Mouse (Mus musculus) hindbrain, embryonic 11.5 days (tissue): ENCODE data around the gene Cldn7. TPM values are rescaled to one million over a fixed set of nuclear protein-coding genes. Genes with fewer than 3 reads are reported as not detected.

Source experiments
- ATAC-seq: fragments of 200-750 bp; cut with Nextera tagmentation; 2 replicates; pipeline ENCODE4 v1.8.0; 2017; ENCODE audit warnings: mild to moderate bottlenecking, moderate TSS enrichment, moderate library complexity; ENCODE audit not compliant: low FRiP score
- DNase-seq: peaks from one replicate; pipeline ENCODE4 v3.0.0-alpha.2; 2015; ENCODE audit warnings: low spot score
- H3K27ac ChIP-seq: fragments of 300-500 bp; sonication (generic); 2 replicates; pipeline ENCODE4 v1.5.1; 2014; ENCODE audit warnings: mild to moderate bottlenecking, low read depth, low read length
- H3K27me3 ChIP-seq: fragments of 300-500 bp; sonication (generic); 2 replicates; pipeline ENCODE4 v1.6.1; 2014; ENCODE audit warnings: mild to moderate bottlenecking, low read length, moderate library complexity, mixed read lengths; ENCODE audit not compliant: control insufficient read depth, insufficient read depth
- H3K36me3 ChIP-seq: fragments of 300-500 bp; sonication (generic); 2 replicates; pipeline ENCODE4 v1.6.1; 2014; ENCODE audit warnings: mild to moderate bottlenecking, low read length, moderate library complexity, mixed read lengths; ENCODE audit not compliant: control insufficient read depth, insufficient read depth
- H3K4me1 ChIP-seq: fragments of 300-500 bp; sonication (generic); replicated peaks from 2 replicates; pipeline ENCODE4 v1.6.1; 2014; ENCODE audit warnings: low read length, mixed read lengths; ENCODE audit not compliant: control insufficient read depth, insufficient read depth
- H3K4me2 ChIP-seq: fragments of 300-500 bp; sonication (generic); replicated peaks from 2 replicates; pipeline ENCODE4 v1.6.1; 2014; ENCODE audit warnings: mild to moderate bottlenecking, low read depth, low read length
- H3K4me3 ChIP-seq: fragments of 300-500 bp; sonication (generic); 2 replicates; pipeline ENCODE4 v1.5.1; 2014; ENCODE audit warnings: low read depth, low read length
- H3K9ac ChIP-seq: fragments of 300-500 bp; sonication (generic); 2 replicates; pipeline ENCODE4 v1.6.1; 2014; ENCODE audit warnings: low read depth, low read length
- H3K9me3 ChIP-seq: fragments of 300-500 bp; sonication (generic); 2 replicates; pipeline ENCODE4 v1.6.1; 2016; ENCODE audit warnings: low read length; ENCODE audit not compliant: control insufficient read depth
- WGBS: fragments of 180-500 bp; shearing (Covaris S2); extraction: QIAGEN DNeasy Blood & Tissue Kit; methylation state at CpG from one replicate; pipeline ENCODE4 v1.1.7; 2014; 5-methylcytosine and 5-hydroxymethylcytosine counted together
- polyA plus RNA-seq: library from polyadenylated mRNA; unstranded; fragments of >200 nt; fragmentation: Nextera tagmentation; extraction: Ambion mirVana; gene quantifications from 2 replicates; pipeline ENCODE4 v1.2.1, GENCODE M21; 2014

Cldn7 gene
- polyA plus RNA-seq, 1 experiment from 2014 or later, result 8.2 TPM

DNA sequence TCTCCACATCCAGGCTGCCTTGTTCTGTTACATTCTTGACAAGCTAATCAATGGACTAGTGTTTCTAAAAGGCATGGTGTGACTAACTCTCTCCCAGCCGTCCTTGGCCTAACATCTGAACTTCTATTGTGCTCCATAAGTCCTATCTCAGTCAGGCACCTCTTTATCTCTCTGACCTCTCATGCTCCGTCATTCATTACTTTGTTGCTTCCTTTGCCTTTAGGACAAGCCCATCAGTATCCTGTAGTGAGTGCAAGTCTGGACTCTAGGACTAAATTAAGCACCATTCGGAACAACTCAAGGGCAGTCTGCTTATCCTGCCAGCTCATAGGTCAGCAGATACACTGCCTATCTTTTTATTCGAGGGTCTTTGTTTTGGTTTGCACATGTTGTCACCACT, 11.7 kb downstream of the Cldn7 start:
- H3K36me3 ChIP-seq, result no peaks in the 10 kb centered on the region; the same call in 1 of the 2 replicates
- H3K4me2 ChIP-seq, result no peak overlapping the region
- 86% methylated on average over 4 of the region's 4 CpGs for WGBS
- DNase-seq (no peak), ATAC-seq (no peak)
- H3K4me1 ChIP-seq, result no peaks in the 10 kb centered on the region
- H3K27me3 ChIP-seq, result no peaks in the 10 kb centered on the region
- H3K4me3 ChIP-seq, result no peak overlapping the region
- no peak overlapping the region for H3K27ac ChIP-seq
- H3K9me3 ChIP-seq, result no peaks in the 10 kb centered on the region
- no peak overlapping the region for H3K9ac ChIP-seq

DNA sequence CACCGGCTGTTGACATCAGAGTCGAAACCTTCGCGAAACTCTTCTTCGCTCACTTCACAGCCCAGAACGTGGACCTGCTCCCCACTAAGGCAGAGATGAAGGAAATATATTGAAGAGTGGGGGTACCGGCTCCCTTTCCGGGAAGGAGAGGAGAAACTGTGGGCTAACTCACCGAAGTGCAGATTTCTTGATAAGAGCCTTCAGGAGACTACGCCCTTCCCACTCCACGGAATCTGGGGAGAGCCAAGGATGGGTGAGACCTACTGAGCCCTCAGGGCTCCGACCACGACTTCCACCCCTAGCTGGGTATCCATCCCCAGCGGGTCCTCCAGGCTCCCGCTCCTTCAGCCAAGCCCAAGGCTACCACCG, 15.2 kb downstream of the Cldn7 start:
- peak overlapping the region; percentile 77 for H3K4me2 ChIP-seq
- no peaks in the 10 kb centered on the region; the same call in 1 of the 2 replicates for H3K36me3 ChIP-seq
- DNase-seq (no peak), ATAC-seq (no peak)
- H3K9ac ChIP-seq, result peak overlapping the region; percentile 54
- H3K9me3 ChIP-seq, result no peaks in the 10 kb centered on the region
- WGBS, result 4% methylated on average over 16 of the region's 16 CpGs
- H3K4me3 ChIP-seq, result peak overlapping the region; percentile 94
- H3K27ac ChIP-seq, result peak overlapping the region; percentile 99
- no peaks in the 10 kb centered on the region for H3K27me3 ChIP-seq
- H3K4me1 ChIP-seq, result peaks cover 11% of the 10 kb centered on the region

DNA sequence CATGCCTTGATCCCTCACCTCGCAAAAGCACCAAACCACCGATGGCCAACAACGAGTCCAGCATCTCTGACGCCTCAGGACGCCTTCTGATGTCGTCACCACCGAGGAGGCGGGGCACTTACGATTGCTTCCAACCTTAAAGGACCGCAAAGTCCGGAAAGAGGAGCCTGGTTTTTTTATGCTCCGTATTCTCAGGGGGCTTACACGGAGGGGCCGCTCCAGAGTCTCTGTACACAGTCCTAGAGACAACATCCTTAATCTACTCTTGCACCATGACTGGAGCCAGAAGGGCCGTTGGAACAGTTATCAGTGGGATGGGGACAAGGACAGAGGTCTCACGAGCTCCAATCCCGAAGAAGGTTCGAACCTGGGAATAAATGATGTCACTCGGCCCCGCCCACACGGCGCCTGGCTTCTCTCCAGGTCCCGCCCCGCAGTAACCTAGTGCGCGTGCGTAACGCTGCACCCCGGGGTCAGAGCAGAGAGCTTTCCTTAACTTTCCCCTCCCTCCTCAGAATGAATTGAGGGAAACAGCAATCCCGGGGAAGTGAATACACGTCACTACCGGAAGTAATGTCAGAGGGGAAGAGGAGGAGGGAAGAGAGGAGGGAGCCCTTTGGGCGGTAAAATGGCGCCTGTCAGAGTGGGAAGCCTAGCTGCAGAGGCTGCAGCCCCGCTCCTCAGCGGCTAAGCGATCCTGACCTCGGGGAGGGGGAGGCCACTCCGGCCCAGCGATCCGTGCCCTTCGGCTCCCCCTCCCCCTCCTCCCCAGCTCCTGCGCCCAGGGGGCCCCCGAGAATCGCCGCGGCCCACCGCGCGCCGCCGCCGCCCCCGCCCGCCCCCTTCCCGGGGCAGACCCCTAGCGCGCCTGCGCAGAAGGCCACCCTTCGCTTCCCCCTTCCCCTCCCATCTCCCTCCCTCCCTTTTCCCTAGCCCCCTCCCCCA, 15.9 kb downstream of the Cldn7 start:
- H3K9me3 ChIP-seq, result no peaks in the 10 kb centered on the region
- WGBS, result under 1% methylated on average over 38 of the region's 60 CpGs
- H3K27ac ChIP-seq, result peak overlapping the region; percentile 99
- DNase-seq, result peak; percentile 99
- peaks cover 11% of the 10 kb centered on the region for H3K4me1 ChIP-seq
- H3K4me3 ChIP-seq, result peak overlapping the region; percentile 94
- peak; percentile 94 for ATAC-seq
- H3K27me3 ChIP-seq, result no peaks in the 10 kb centered on the region
- peak overlapping the region; percentile 81 for H3K9ac ChIP-seq
- no peaks in the 10 kb centered on the region for H3K36me3 ChIP-seq
- peak overlapping the region; percentile 77 for H3K4me2 ChIP-seq

DNA sequence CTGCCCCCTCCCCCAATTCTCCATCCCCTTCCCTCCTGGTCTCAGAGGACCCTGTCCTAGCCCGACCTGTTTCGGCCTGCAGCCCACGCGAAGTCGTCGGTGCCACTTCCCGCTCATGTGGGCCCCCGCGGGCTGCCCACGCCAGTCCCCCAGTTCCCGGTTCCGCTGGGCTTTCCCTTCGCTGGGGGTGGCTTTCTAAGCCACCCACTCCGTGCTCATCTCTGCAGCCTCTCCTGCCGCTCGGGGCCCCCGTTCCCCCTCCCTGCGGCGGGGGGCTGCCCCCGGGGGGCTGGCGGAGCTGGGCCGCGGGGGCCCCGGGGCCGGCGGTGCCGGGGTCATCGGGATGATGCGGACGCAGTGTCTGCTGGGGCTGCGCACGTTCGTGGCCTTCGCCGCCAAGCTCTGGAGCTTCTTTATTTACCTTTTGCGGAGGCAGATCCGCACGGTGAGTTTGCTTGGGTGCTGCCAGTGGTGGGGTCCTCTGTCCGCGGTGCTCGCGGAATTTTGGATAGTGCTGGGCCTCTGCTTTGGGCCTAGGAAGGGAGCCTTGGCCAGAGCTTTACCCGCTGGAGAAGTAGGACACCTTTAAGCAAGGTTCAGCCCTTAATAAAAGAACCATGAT, 16.7 kb downstream of the Cldn7 start, which contains the start of gene Ctdnep1:
Gene Ctdnep1 (plus strand): TSS at position 16 of the 622 bp plus-strand sequence.
- Histone ChIP-seq H3K4me3 (peak within 1 kb of the TSS; percentile 94), H3K27ac (peak within 1 kb of the TSS; percentile 99), H3K4me1 (peaks cover 11% of the 10 kb centered on the region), H3K36me3 (0 out of 2 replicates have a peak, but pooled peaks cover 1% of the 10 kb centered on the region), H3K27me3 (no peaks in the 10 kb centered on the region), H3K9me3 (no peaks in the 10 kb centered on the region), H3K9ac (peak within 1 kb of the TSS; percentile 98), H3K4me2 (peak within 1 kb of the TSS; percentile 77)
- peak; percentile 62 for ATAC-seq
- DNase-seq, result no peak
- under 1% methylated on average over 32 of the region's 43 CpGs for WGBS

DNA sequence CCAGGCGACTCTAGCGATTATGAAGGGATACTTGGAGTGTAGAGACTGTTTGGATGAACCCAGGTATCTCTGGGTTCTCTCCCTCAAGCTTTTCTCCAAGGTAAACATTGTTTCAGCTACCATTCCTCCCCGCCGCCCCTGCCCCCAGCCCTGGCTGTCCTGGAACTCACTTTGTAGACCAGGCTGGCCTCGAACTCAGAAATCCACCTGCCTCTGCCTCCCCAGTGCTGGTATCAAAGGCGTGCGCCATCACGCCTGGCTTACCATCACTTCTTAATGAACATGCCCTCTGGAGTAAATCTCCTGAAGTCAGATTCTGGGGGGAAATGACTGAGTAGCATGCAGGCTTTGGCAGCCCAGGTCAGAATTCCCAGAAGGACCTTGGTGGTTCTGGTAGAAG, 17.6 kb downstream of the Cldn7 start, which contains the start of gene Elp5:
Gene Elp5 (minus strand): TSS at position 293 of the 400 bp plus-strand sequence.
- Histone ChIP-seq H3K4me1 (peaks cover 11% of the 10 kb centered on the region), H3K27ac (peak within 1 kb of the TSS; percentile 99), H3K9ac (peak within 1 kb of the TSS; percentile 98), H3K4me3 (peak within 1 kb of the TSS; percentile 94), H3K4me2 (peak within 1 kb of the TSS; percentile 77), H3K27me3 (no peaks in the 10 kb centered on the region), H3K36me3 (0 out of 2 replicates have a peak, but pooled peaks cover 3% of the 10 kb centered on the region), H3K9me3 (no peaks in the 10 kb centered on the region)
- ATAC-seq (no peak), DNase-seq (no peak)
- WGBS, result 71% methylated on average over 8 of the region's 8 CpGs

DNA sequence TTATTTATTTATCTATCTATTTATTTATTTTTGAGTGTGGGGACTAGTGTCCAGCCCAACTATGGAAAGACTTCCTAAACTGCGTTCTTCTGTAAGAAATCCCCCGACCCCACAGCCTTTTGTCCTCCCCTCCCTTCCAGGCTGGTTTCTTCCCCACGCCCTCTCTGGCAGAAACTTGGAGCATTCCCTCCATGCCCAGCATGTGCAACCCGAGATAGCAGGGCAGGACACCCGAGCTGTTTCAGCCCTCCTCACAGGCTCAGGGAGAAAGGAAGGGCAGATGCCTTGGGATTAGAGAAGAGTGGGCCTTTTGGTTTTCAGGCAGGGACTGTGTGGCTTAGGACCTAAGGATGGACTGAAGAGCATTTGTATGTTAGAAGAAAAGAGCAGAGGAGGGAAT, 18.3 kb downstream of the Cldn7 start:
- no peaks in the 10 kb centered on the region for H3K9me3 ChIP-seq
- H3K9ac ChIP-seq, result peak overlapping the region; percentile 4; the same call in 1 of the 2 replicates
- WGBS, result 34% methylated on average over 5 of the region's 5 CpGs
- peak overlapping the region; percentile 77 for H3K4me2 ChIP-seq
- no peak for ATAC-seq
- no peak for DNase-seq
- H3K4me3 ChIP-seq, result peak overlapping the region; percentile 94
- 0 out of 2 replicates have a peak, but pooled peaks cover 3% of the 10 kb centered on the region for H3K36me3 ChIP-seq
- peaks cover 11% of the 10 kb centered on the region for H3K4me1 ChIP-seq
- no peak overlapping the region for H3K27ac ChIP-seq
- H3K27me3 ChIP-seq, result no peaks in the 10 kb centered on the region

DNA sequence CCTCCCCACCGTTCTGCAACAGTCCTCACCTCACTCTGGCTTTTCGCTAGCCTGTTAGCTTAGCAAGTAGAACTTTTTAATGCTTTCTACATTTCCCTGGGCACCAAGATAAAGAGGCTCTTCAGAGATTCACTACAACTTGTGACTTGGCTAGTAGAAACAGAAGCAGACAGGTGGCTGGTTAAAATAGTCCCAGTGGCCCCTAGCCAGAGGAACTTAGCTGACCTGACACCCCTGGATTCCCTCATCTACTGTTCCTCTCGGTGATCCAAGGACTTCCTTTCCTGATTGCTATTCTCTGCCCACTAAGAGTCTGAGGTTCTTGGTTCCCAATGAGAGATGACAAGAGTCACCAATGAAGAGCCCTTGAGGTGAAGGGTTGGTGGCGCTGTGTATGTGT, 18.8 kb downstream of the Cldn7 start:
- DNase-seq (no peak), ATAC-seq (no peak)
- no peak overlapping the region for H3K27ac ChIP-seq
- no peak overlapping the region for H3K9ac ChIP-seq
- no peak overlapping the region for H3K4me2 ChIP-seq
- peaks cover 11% of the 10 kb centered on the region for H3K4me1 ChIP-seq
- 88% methylated on average over 4 of the region's 4 CpGs for WGBS
- H3K9me3 ChIP-seq, result no peaks in the 10 kb centered on the region
- no peaks in the 10 kb centered on the region for H3K27me3 ChIP-seq
- H3K4me3 ChIP-seq, result no peak overlapping the region
- H3K36me3 ChIP-seq, result 0 out of 2 replicates have a peak, but pooled peaks cover 3% of the 10 kb centered on the region

DNA sequence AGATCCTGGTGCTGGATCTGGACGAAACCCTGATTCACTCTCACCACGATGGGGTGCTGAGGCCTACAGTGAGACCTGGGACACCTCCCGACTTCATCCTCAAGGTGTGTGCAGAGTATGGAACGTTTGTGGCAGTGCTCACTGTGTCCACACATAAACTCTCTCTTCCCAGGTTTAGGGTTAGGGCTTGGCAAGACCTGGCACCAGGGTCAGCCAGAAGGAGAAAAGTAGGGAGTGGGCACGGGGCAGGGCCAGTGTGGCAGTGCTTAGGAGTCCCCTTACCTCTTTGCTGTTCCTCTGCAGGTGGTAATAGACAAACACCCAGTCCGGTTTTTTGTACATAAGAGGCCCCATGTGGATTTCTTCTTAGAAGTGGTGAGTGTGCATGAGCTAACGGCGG, 19.9 kb downstream of the Cldn7 start:
- WGBS, result 91% methylated on average over 8 of the region's 8 CpGs
- Histone ChIP-seq H3K4me3 (no peak overlapping the region), H3K9ac (no peak overlapping the region)

More for the DNA sequence above, 19.9 kb downstream of the Cldn7 start:
- Histone ChIP-seq H3K27me3 (no peaks in the 10 kb centered on the region), H3K27ac (no peak overlapping the region), H3K4me2 (no peak overlapping the region), H3K4me1 (peaks cover 11% of the 10 kb centered on the region), H3K36me3 (peaks cover 9% of the 10 kb centered on the region; the same call in 1 of the 2 replicates), H3K9me3 (no peaks in the 10 kb centered on the region)
- ATAC-seq (no peak), DNase-seq (no peak)
